Mouse (Mus musculus) lung, postnatal 14 days (tissue): ENCODE data around the gene Sept3.
"Not testable (repeated sequence)": the region's sequence is repeated elsewhere in the genome, so short reads cannot be mapped to it uniquely, and the experiment has no call there.

Experiments
- DNase-seq: peaks from one replicate; pipeline ENCODE4 v3.0.0; 2021

Gene Sept3

GRCm38 (mm10) chr15:82274593-82274926 is at the start of gene Sept3:
TSS of gene Sept3 (plus strand) at chr15:82274893.
- no peak for DNase-seq

GRCm38 (mm10) chr15:82225769-82226168 is 48.9 kb upstream of the Sept3 start:
- no peak for DNase-seq

- DNase-seq = no peak
These were observed 45.1 kb upstream of the Sept3 start for GRCm38 (mm10) chr15:82229542-82230045.

- DNase-seq = no peak
These were observed 44.5 kb upstream of the Sept3 start for GRCm38 (mm10) chr15:82230098-82230611.

- no peak for DNase-seq
These were observed 43.6 kb upstream of the Sept3 start for GRCm38 (mm10) chr15:82231100-82231499.

GRCm38 (mm10) chr15:82231591-82232378 is 42.9 kb upstream of the Sept3 start:
- no peak for DNase-seq

GRCm38 (mm10) chr15:82232651-82233050 is 42.0 kb upstream of the Sept3 start:
- DNase-seq = no peak

GRCm38 (mm10) chr15:82235661-82236060 is 39.0 kb upstream of the Sept3 start:
- no peak for DNase-seq

- peak; percentile 84 for DNase-seq
These were observed 38.1 kb upstream of the Sept3 start for GRCm38 (mm10) chr15:82236565-82236964.

GRCm38 (mm10) chr15:82243311-82243710 is 31.4 kb upstream of the Sept3 start:
- no peak for DNase-seq

- no peak for DNase-seq
These were observed 31.0 kb upstream of the Sept3 start for GRCm38 (mm10) chr15:82243742-82244114.

GRCm38 (mm10) chr15:82244115-82244804 is 30.4 kb upstream of the Sept3 start, which contains the start of gene Cenpm:
TSS of gene Cenpm (minus strand) at chr15:82244748.
- DNase-seq = peak; percentile 93

GRCm38 (mm10) chr15:82244805-82245161 is 29.9 kb upstream of the Sept3 start:
- not testable (repeated sequence) for DNase-seq

GRCm38 (mm10) chr15:82247131-82247776 is 27.4 kb upstream of the Sept3 start:
- DNase-seq = no peak

GRCm38 (mm10) chr15:82251579-82251978 is 23.1 kb upstream of the Sept3 start:
- DNase-seq = no peak

- DNase-seq = no peak
These were observed 22.6 kb upstream of the Sept3 start, which contains the start of gene 1500009C09Rik for GRCm38 (mm10) chr15:82252097-82252496. TSS of gene 1500009C09Rik (plus strand) at chr15:82252397.

GRCm38 (mm10) chr15:82255248-82255647 is 19.4 kb upstream of the Sept3 start:
- no peak for DNase-seq

- no peak for DNase-seq
These were observed 18.7 kb upstream of the Sept3 start for GRCm38 (mm10) chr15:82255944-82256383.

GRCm38 (mm10) chr15:82259510-82259909 is 15.2 kb upstream of the Sept3 start:
- peak; percentile 74 for DNase-seq

- DNase-seq = peak; percentile 76
These were observed 8.3 kb upstream of the Sept3 start for GRCm38 (mm10) chr15:82266356-82266755.

- no peak for DNase-seq
These were observed 6.5 kb upstream of the Sept3 start for GRCm38 (mm10) chr15:82268185-82268584.

- DNase-seq = no peak
These were observed 5.9 kb upstream of the Sept3 start for GRCm38 (mm10) chr15:82268783-82269182.

- DNase-seq = peak; percentile 74
These were observed 3.5 kb upstream of the Sept3 start for GRCm38 (mm10) chr15:82271201-82271600.
